Mouse (Mus musculus): Measurements from ENCODE around the gene Ehbp1.

The Ehbp1 gene

DNA sequence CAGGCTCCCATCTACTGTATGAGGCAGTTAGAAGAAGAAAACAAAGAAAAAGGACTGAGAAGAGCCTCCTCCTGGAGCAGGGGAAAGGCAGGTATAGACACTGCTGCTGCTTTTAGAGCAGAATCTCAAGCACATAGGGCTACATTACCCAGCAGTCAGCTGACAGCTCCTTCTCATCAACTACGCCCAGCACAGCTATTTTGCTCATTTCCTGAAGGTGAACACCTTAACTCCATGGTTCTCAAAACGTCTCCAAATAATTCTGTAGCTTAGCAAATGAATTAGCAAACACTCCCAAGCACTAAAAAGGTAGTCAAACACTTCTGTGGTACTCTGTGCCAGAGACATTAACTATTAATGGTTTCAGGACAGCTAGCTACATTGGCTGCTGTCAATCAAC is 278.7 kb downstream of the Ehbp1 start:
- DNase-seq (ENCODE audit: extremely low read depth, low read depth) = no peak

- no peak for DNase-seq (ENCODE audit: extremely low read depth, low read depth)
Measured at GRCm38 (mm10) chr11:22061660-22062059, 280.4 kb downstream of the Ehbp1 start.

- DNase-seq (ENCODE audit: extremely low read depth, low read depth) = no peak
Measured at GRCm38 (mm10) chr11:22057538-22057937, 284.6 kb downstream of the Ehbp1 start.

GRCm38 (mm10) chr11:22055908-22056307 is 286.2 kb downstream of the Ehbp1 start:
- no peak for DNase-seq (ENCODE audit: extremely low read depth, low read depth)

GRCm38 (mm10) chr11:22053034-22053668 is 288.9 kb downstream of the Ehbp1 start:
- DNase-seq (ENCODE audit: extremely low read depth, low read depth) = no peak

DNA sequence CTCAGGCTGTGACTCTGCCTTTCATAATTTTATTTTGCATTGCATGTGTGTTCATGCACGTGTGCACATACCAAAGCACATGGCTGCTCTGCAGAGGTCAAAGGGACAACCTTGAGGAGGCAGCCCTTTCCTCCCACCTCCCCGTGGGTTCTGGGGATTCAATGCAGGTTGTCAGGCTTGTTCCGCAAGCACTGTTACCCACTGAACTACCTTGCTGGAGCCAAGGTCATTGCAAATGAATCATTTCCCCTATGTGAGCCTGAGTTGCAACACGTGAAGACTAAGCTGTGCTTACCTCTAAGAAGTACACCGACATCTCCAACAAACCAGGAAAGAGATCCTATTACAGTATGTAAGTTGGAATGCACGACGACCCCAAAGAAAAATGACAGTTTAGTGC is 291.2 kb downstream of the Ehbp1 start:
- DNase-seq (ENCODE audit: extremely low read depth, low read depth) = no peak

DNA sequence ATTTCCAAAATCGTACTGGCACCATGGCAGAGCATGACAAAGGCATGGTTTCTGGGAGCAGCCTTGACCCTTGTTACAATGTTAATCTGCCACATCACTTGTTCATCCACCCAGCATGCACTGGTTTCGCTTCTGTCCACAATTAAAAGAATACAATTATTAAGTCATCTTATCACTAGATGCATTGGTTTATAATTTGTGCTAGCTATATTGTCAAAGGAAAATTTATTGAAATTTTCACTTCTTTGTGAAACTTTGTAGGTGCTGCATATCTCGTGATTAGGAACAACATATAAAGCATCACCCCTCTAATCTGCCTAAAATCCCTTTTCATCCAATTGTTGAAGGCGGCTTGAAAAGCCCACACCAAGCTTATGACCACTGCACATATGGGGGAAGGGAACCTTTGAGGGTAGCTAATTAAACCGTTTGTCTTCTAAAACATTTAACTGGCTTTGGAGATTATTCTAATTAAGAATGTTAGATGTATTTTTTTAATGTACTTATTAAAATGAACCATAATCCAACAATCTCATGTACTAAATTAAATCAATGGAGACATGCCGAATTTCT is 302.2 kb downstream of the Ehbp1 start:
- DNase-seq (ENCODE audit: extremely low read depth, low read depth) = no peak

- DNase-seq (ENCODE audit: extremely low read depth, low read depth) = no peak
Measured at GRCm38 (mm10) chr11:22034564-22035105, 307.5 kb downstream of the Ehbp1 start.

DNA sequence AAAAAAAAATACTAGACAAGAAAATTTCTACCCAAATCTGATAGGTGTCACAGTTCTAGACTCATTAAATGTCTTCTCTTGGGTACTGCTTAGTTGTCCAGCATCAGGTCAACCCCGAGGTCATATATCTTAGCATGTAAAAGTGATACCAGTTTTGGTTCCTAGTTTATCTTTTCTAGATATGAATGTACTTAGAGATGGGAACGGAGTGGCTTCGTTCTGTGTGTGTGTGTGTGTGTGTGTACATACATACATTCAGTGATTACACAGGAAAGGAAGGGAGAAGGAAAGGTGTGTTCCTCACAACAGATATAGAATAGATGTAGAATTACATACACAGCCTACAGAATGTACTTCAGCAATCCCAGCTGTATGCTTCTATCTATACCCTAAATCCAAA is 308.5 kb downstream of the Ehbp1 start:
- DNase-seq (ENCODE audit: extremely low read depth, low read depth) = no peak

DNA sequence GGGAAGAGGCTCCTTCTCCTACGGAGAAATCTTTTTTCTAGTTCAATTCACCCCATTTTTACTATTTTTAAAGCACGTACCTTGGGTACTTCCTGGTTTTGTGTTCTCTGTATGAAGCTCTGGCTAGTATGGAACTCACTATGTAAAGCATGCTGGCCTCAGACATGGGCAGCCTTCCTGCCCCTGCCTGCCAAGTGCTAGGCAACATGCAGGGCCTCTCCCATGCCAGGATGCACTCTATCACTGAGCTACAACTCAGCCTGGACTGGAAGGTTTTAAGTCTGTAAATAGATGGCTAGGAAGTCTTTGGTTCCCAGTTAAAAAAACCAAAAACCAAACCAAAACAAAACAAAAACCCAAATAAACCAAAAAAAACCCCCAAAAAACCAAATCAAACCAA is 321.5 kb downstream of the Ehbp1 start:
- DNase-seq (ENCODE audit: extremely low read depth, low read depth) = no peak

DNA sequence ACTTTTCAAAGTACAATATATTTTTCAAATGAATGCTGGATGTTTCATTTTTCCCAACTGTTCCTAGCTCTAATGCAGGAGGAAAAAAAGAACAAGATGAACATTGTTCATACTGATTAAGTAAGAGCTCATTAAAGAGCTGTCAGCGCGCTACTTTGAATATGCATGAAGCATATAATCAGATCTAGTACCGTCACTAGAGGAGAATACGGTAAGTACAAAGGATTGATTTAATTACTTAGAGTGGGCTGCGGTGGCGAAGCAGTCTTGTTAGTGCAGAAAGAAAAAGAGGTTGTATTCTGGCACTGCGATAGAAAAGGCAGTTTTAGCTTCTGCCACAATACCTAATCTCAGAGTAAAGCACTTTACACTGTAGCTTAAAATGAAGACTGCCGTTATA is 324.6 kb downstream of the Ehbp1 start:
- no peak for DNase-seq (ENCODE audit: extremely low read depth, low read depth)

GRCm38 (mm10) chr11:22016341-22016740 is 325.8 kb downstream of the Ehbp1 start:
- no peak for DNase-seq (ENCODE audit: extremely low read depth, low read depth)

GRCm38 (mm10) chr11:22008817-22009216 is 333.3 kb downstream of the Ehbp1 start:
- no peak for DNase-seq (ENCODE audit: extremely low read depth, low read depth)

GRCm38 (mm10) chr11:22008129-22008596 is 333.9 kb downstream of the Ehbp1 start:
- peak; percentile 47 for DNase-seq (ENCODE audit: extremely low read depth, low read depth)

DNA sequence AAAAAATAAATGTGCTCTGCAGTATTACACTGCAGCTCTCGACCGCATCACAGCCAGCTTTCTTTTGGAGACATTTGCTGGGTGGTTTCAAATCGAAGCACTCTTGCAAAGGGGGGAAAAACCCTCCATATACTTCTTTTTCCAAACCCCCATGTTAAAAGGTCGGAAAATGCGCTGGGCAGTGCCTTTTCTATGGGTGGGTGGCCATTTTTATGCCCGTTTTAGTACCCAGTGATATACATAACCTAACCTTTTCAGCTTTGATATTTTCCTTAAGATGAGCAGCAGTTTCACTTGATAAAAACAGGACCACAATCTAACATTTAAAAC is 334.3 kb downstream of the Ehbp1 start:
- DNase-seq (ENCODE audit: extremely low read depth, low read depth) = no peak

DNA sequence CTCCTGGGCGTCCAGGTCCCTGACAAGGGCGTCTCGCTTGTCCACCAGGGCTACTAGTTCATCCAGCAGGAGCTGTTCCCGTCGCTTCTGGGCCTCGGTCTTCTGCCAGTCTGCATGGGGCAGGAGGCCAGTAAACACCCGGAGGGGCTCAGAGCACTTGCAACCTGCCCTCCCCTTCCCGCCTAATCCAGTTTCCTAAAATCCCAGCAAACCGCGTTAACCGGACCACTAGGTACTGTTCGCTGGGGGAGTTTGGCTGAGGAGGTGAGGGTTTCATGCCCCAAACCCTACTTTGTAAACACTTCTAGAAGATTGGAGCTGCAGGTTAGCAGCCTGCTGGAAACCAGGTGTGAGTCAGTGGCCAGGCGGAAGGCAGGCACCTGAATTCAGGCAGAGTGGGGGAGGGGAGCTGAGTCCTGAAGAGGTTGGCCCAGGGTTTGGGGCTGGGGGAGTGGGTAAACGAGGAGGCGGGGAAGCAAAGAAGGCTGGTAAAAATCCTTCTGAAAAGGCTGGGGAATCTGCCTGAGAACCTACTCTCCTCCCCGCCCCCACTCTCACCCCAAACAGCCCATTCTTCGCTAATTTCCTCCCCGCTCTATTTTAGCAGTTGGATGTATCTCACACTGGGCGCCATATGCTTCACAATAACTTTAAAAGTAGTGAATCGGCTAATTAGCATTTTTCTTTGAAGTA is 334.9 kb downstream of the Ehbp1 start:
- no peak for DNase-seq (ENCODE audit: extremely low read depth, low read depth)

DNA sequence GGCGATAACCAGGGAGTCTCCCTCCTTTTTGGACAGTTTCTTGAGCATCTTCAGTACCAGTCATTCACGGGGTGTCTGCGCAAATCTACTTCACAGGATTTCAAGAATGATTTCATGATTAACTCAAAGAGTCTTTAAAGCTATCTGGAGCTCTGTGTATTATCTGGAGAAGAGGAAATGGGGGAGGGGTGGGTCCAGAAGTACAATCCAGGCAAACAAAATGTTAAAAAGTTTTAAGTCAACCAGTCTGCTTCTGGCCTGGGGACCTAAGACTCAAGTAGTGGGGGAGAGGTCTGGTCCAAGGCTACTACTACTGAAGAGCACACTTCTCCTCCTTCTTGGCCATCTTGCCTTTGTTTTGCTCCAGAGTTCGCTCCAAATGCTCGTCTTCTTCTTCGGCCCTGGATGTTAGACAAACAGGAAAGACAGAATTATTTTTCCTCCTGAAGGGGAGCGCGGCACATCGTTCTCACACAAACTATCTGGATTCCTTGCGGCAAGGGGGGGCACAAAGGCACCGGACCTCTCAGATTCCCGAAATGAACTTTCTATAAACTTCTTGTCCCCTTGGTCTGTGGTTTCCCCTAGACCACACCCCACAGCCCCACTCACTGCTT is 335.5 kb downstream of the Ehbp1 start:
- DNase-seq (ENCODE audit: extremely low read depth, low read depth) = no peak

GRCm38 (mm10) chr11:22005281-22005870 is 336.7 kb downstream of the Ehbp1 start:
- no peak for DNase-seq (ENCODE audit: extremely low read depth, low read depth)

- DNase-seq (ENCODE audit: extremely low read depth, low read depth) = no peak
Measured at GRCm38 (mm10) chr11:22004331-22004841, 337.7 kb downstream of the Ehbp1 start.

DNA sequence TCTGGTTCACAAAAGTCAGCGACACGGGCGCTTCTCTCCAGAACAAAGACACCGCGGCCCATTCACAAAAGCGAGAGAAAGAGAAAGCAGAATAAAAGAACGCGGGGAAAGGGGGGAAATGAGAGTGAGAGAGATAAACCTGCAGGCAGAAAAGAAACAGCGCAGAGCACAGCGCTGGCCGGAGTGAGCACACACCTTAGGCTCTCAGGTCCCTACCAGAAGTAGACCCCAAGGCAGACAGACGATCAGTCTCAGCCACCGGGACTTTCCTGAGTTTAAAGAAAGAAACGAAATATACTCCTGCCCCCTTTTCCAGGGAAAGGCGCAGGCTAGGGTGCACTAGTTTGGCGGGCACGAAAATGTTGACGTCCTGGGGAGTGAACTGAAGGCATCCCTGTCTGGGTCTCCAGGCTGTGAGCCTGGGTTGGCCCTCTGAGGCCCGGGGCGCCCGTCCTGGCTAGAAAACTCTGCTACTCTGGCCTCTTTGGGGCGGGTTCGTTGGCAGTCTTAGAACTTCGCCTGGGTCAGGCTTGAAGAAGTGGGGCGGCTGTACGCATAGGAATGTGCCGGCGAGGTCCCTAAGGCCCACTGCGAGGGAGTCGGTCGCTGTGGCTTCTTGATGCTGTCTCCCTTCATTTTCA is 338.6 kb downstream of the Ehbp1 start:
- DNase-seq (ENCODE audit: extremely low read depth, low read depth) = no peak

DNA sequence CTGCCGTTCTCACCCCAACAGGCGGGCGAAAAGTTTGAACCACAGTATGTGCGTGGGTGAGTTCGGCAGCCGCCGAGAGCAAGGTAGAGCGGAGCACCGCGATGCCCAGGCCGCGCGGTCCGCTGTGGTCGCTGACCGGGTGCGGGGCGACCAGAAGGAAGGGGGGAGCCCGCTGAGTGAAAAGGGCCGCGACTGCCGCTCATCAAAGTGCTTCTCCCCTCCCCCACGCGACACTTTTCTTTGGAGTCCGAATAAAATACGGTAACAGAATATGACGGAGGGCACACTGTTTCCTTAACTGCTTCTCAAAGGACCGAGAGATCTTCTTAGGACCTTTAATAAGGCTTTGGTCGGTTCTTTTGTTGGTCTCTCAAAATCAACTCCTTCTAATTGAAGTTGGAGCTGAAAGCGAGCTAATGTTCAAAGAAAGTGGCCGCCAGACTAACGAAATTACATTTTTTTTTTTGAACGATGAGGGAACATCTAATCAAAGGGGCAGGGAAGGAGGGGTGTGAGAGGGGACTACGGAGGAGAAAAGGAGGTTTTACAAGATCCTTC is 339.2 kb downstream of the Ehbp1 start, which contains the start of gene Otx1:
Gene Otx1, minus strand, starts transcription at position 115 of the 558 bp plus-strand sequence.
- no peak for DNase-seq (ENCODE audit: extremely low read depth, low read depth)

Data from MEL-GATA-1-ER (cell line).